Mouse (Mus musculus) megakaryocyte progenitor cell, adult 5-6 weeks (primary cell): ENCODE measurements around the gene Cyp46a1. TPM values are rescaled to one million over a fixed set of nuclear protein-coding genes. Genes with fewer than 3 reads are reported as not detected.

Experiments
- ATAC-seq: replicated peaks from 2 replicates; pipeline ENCODE4 v1.8.0; 2016; ENCODE audit warnings: mild to moderate bottlenecking, moderate TSS enrichment, inconsistent platforms; ENCODE audit not compliant: poor library complexity
- total RNA-seq, 2 experiments: library from RNA; stranded (forward) in 1 of 2; stranded (reverse) in 1 of 2; fragments of 157-497, 149-512 nt in 1 of 2; fragments of 200-1000 nt in 1 of 2; gene quantifications; 2 replicates each; pipeline versions ENCODE4 v1.2.3 to v1.2.4; 2015 to 2017

Cyp46a1 gene
- total RNA-seq, 2 experiments from 2014 or later, result 0.10 TPM; not detected in 1

DNA sequence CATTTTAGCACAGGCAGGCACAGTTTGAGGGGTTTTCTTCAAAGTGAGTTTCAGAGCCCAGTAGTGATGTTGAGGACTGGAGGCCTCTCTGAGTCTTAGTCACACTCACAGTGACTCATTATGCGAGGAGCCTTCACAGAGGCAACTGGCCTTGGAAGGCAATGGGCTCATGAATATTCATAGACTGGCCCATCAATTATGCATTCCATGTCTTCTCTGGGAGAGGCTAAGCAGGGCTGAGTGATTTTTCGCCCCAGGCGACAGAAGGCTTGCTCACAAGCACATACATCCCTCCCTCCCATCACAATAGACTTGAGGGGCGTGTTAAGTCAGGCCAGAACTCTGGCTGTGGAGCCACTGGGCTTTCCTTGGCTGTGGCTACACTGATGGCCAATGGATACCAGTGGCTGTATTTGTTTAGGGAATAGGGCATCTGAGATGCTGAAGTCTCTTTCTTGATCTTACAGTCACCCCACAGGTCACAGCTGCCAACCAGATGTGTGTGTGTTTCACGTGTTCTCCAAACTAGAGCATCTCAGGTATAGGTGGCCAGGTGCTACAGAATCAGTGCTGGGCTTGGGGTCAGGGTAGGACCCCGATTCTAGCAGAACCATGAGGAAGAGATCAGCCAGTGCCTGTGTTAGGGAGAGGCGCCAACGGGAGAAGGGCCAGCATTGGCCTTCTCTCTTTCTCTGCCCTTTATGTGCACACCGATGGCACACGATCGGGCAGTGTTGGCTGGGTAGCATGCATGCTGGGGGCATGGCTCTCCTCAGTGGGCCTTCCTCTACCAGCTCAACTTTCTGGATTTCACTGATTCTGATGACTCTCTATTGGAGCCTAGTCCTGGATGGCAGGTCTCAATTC lies 62.1 kb downstream of the Cyp46a1 start:
- ATAC-seq, result no peak

DNA sequence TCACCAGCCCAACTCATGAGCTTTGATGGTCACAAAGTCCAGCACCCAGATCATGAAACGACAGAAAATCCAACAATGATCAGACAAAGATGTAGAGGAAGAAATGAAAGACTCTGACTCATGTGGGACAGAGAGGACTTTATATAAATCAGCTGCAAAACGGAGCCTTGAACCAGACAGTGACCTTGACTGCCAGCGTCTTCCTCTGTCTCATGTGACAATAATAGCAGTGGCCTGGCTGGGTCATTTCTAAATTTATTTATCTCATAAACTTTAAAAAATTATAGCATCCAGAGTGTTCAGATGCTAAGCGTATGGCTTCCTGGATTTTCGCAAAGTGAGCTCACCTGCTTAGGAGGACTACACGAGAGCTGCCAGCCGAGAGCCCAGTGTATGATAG lies 64.5 kb downstream of the Cyp46a1 start:
- ATAC-seq, result no peak

DNA sequence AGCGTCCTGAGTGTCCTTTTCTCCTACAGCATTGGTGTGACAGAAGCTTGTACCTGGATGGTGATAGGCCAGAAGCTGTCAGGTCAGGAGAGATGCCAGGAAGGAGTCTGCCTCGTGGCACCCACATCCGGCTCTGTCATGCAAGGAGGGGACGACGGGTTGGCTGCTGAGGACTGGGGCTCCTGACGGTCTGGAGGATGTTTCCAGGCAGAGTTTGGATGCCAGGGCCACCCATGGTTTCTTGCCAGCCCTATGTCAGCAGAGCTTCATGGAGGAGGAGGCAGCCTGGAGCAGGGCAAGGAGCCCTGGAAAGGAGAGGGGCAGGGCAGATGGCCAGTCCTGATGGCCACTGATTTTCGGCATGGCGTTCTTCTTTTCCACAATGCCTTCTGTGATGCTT lies 65.0 kb downstream of the Cyp46a1 start:
- ATAC-seq, result no peak

DNA sequence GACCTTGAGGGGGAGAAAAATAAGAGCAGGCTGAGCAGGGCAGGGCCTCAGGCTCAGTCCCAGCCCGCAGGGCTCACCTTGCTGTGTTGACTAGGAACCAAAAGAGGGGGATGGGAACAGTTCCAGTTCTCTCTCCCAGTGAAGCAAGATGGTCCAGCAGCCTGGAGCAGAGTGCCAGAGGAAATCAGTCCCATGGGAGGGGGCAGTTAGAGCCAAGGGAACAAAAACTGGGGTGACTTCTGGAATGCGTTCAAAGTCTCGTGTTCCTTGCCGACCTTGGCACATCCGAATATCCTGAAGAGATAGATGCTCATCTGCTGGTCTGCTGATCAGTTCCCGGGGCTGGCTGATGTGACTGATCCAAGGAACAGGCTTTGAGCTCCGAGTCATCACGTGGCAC lies 66.8 kb downstream of the Cyp46a1 start:
- ATAC-seq, result no peak

DNA sequence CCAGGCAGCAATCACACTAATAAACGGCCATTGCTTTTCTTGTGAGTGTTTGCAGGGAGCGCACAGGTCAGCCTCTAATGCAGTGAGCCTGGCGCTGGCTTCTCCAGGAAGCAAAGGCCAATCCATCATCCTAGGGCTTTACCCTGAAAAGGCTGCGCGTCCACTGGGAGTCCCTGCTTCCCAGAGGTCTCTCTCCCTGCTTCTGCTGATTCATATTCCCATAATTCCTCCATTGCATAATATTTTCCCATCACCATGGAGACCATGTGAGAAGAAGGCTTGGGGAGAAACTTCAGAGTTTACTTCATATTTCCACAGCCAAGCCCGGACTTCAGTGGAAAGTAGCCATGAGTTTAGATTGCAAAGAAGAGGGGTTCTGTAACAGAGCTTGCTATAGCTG lies 69.8 kb downstream of the Cyp46a1 start:
- ATAC-seq, result no peak

DNA sequence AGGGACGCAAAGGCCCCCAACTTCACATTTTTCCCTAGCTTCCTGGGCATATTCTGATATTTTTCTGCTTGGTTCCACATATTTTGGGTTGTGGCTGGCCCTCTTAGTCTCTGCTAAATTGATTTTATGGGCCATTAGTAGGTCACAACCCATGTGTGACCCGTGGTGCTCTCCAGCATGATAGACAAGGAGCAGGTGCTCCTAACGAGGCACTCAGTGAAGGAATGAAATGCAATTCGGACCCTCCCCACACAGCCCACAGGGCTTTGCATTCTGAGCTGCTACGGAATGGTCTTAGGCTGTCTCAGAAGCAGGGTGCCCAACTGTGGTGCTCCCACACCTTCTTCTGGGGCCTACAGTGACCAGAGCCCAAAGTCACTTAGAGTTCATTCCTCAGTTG lies 74.9 kb downstream of the Cyp46a1 start:
- ATAC-seq, result no peak

DNA sequence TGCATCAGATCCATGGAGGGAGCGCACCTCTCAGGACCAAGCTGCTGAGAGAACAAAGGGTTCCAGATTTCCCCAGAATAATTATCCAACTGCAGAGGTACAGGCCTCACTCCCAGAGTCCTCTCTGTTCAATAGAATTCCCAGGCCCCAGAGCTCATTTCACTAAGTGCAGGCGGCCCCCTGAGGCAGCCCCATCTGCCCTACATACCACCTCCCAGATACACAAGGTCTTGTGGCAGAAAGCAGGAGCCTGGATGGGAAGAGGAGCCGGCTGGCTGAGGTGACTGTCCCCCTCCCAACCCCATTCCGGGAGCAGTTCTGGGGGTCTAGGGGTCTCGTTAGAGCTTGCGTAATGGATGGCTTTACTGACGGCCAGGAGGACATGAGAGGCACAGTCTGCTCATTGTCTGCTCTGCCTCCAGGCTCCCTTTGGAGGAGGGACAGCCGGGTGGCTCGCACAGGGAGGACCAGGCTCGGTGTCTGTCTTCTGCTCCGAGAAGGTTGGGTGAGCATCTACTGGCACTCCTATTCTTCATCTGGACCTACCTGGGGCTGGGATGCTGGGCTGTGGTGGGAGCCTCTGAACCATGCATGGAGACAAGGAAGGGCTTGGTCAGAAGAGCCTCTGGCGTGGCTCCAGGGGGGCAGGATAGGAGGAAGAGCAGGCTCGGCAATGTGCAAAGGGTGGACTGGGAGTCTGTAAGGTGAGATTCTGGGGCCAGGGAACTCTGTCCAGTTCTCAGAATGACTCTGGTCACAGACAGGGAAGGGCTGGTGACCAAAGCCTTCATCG lies 76.4 kb downstream of the Cyp46a1 start:
- no peak for ATAC-seq

Other genes starting within 250 kb of the Cyp46a1 start
- gene Setd3, start 155.1 kb upstream of the Cyp46a1 start, total RNA-seq (2015), result 44.5 and 46.6 TPM in 2 replicates
- gene Setd3, start 155.1 kb upstream of the Cyp46a1 start, total RNA-seq (2017), result 78.3 and 87.6 TPM in 2 replicates
- 72.7 and 76.5 TPM in 2 replicates for gene Ccnk, start 154.8 kb upstream of the Cyp46a1 start, total RNA-seq (2015)
- gene Ccnk, start 154.8 kb upstream of the Cyp46a1 start, total RNA-seq (2017), result 15.3 and 15.7 TPM in 2 replicates
- 0.39 and 0.64 TPM in 2 replicates for gene Ccdc85c, start 59.0 kb upstream of the Cyp46a1 start, total RNA-seq (2015)
- gene Ccdc85c, start 59.0 kb upstream of the Cyp46a1 start, total RNA-seq (2017), result 0.46 and 1.6 TPM in 2 replicates
- not detected in 2 replicates for gene Hhipl1, start 28.1 kb upstream of the Cyp46a1 start, total RNA-seq (2015)
- not detected in 2 replicates for gene Hhipl1, start 28.1 kb upstream of the Cyp46a1 start, total RNA-seq (2017)
- 0.07 TPM in 1 of 2 replicates, not detected in the other for gene Eml1, start 36.6 kb downstream of the Cyp46a1 start, total RNA-seq (2015)
- not detected in 2 replicates for gene Eml1, start 36.6 kb downstream of the Cyp46a1 start, total RNA-seq (2017)
- gene Evl, start 220.3 kb downstream of the Cyp46a1 start, total RNA-seq (2015), result 38.1 and 45.9 TPM in 2 replicates
- gene Evl, start 220.3 kb downstream of the Cyp46a1 start, total RNA-seq (2017), result 17.0 and 38.9 TPM in 2 replicates